Mouse (Mus musculus): ENCODE measurements at regions not wholly inside any gene's neighbourhood (a gene's known extent, or its start where the extent isn't known, plus 50 kb on each side); places are given as distances from the start of the nearest gene placed in this dataset.
"Not testable (repeated sequence)": the region's sequence is repeated elsewhere in the genome, so short reads cannot be mapped to it uniquely, and the experiment has no call there.

GRCm38 (mm10) chr1:149069570-149069969 is 891.5 kb downstream of the Pla2g4a start:
- no peak overlapping the region for H3K27ac ChIP-seq (ENCODE audit: insufficient read depth, low read depth)
- in situ Hi-C loops (cut with MboI; ENCODE audit: low pct_ligation_motif_present, low pct_unique_long_range_greater_than_20kb, low sequenced_read_pairs) (no loop called here), dilution Hi-C loops (cut with MboI; ENCODE audit: extremely low pct_ligation_motif_present, extremely low pct_unique_long_range_greater_than_20kb, low sequenced_read_pairs) (no loop called here)

GRCm38 (mm10) chr1:149063011-149063410 is 898.1 kb downstream of the Pla2g4a start:
- H3K9ac ChIP-seq (ENCODE audit: insufficient read depth, low read depth); H3K79me2 ChIP-seq (replicated peaks; ENCODE audit: control insufficient read depth, extremely low read depth, insufficient read depth, poor library complexity, severe bottlenecking); H3K36me3 ChIP-seq (replicated peaks in 1 of 2; ENCODE audit: control insufficient read depth in 1 of 2, insufficient read depth in 1 of 2, low read length in 1 of 2); H3K4me2 ChIP-seq (ENCODE audit: insufficient read depth, low read depth, poor library complexity, severe bottlenecking); H3K4me3 ChIP-seq (replicated peaks in 1 of 3; ENCODE audit: low read depth in 2 of 3, low read length in 2 of 3, poor library complexity in 1 of 3); in situ Hi-C loops (cut with MboI; ENCODE audit: low pct_ligation_motif_present, low pct_unique_long_range_greater_than_20kb, low sequenced_read_pairs); dilution Hi-C loops (cut with MboI; ENCODE audit: extremely low pct_ligation_motif_present, extremely low pct_unique_long_range_greater_than_20kb, low sequenced_read_pairs); H3K27me3 ChIP-seq (replicated peaks); H3K27ac ChIP-seq (ENCODE audit: insufficient read depth, low read depth); DNase-seq (ENCODE audit: extremely low read depth); H3K4me1 ChIP-seq (ENCODE audit: control insufficient read depth in 1 of 2, insufficient read depth in 2 of 2): not testable (repeated sequence)
- H3K9me3 ChIP-seq (replicated peaks; ENCODE audit: low read length), result peaks cover 12% of the 10 kb centered on the region

More at GRCm38 (mm10) chr1:149069570-149069969, 891.5 kb downstream of the Pla2g4a start:
- Histone ChIP-seq H3K27me3 (replicated peaks) (no peaks in the 10 kb centered on the region), H3K4me1 (ENCODE audit: control insufficient read depth in 1 of 2, insufficient read depth in 2 of 2) (no peaks in the 10 kb centered on the region), H3K9me3 (replicated peaks; ENCODE audit: low read length) (peaks cover 19% of the 10 kb centered on the region), H3K9ac (ENCODE audit: insufficient read depth, low read depth) (no peak overlapping the region), H3K4me3 (replicated peaks in 1 of 3; ENCODE audit: low read depth in 2 of 3, low read length in 2 of 3, poor library complexity in 1 of 3) (no peak overlapping the region), H3K36me3 (replicated peaks in 1 of 2; ENCODE audit: control insufficient read depth in 1 of 2, insufficient read depth in 1 of 2, low read length in 1 of 2) (no peaks in the 10 kb centered on the region), H3K79me2 (replicated peaks; ENCODE audit: control insufficient read depth, extremely low read depth, insufficient read depth, poor library complexity, severe bottlenecking) (no peaks in the 10 kb centered on the region), H3K4me2 (ENCODE audit: insufficient read depth, low read depth, poor library complexity, severe bottlenecking) (no peak overlapping the region)
- TF ChIP-seq HCFC1 (IDR thresholded peaks at IDR 0.05; ENCODE audit: low read depth, low read length) (no peak), BHLHE40 (IDR thresholded peaks at IDR 0.05; ENCODE audit: low read depth, low read length) (no peak), ZNF384 (IDR thresholded peaks at IDR 0.05; ENCODE audit: low read depth, low read length) (no peak), ETS1 (conservative IDR thresholded peaks at IDR 0.05; ENCODE audit: low read depth, low read length) (no peak), JUN (IDR thresholded peaks at IDR 0.05; ENCODE audit: insufficient read depth, low read depth, low read length) (no peak), GABPA (IDR thresholded peaks at IDR 0.05; ENCODE audit: insufficient replicate concordance, low read depth, low read length) (no peak), ELF1 (IDR thresholded peaks at IDR 0.05; ENCODE audit: low read depth, low read length) (no peak), ZC3H11A (IDR thresholded peaks at IDR 0.05; ENCODE audit: low read depth, low read length) (no peak), RAD21 (IDR thresholded peaks at IDR 0.05; ENCODE audit: low read depth, low read length) (no peak), TCF12 (IDR thresholded peaks at IDR 0.05; ENCODE audit: low read depth, low read length) (no peak), PAX5 (IDR thresholded peaks at IDR 0.05; ENCODE audit: low read length) (no peak)
- DNase-seq (ENCODE audit: extremely low read depth), result no peak

- Histone ChIP-seq H3K4me3 (replicated peaks in 1 of 3; ENCODE audit: low read depth in 2 of 3, low read length in 2 of 3, poor library complexity in 1 of 3) (no peak overlapping the region), H3K36me3 (replicated peaks in 1 of 2; ENCODE audit: control insufficient read depth in 1 of 2, insufficient read depth in 1 of 2, low read length in 1 of 2) (no peaks in the 10 kb centered on the region), H3K4me1 (ENCODE audit: control insufficient read depth in 1 of 2, insufficient read depth in 2 of 2) (no peaks in the 10 kb centered on the region), H3K27ac (ENCODE audit: insufficient read depth, low read depth) (no peak overlapping the region), H3K27me3 (replicated peaks) (no peaks in the 10 kb centered on the region), H3K9ac (ENCODE audit: insufficient read depth, low read depth) (no peak overlapping the region), H3K79me2 (replicated peaks; ENCODE audit: control insufficient read depth, extremely low read depth, insufficient read depth, poor library complexity, severe bottlenecking) (no peaks in the 10 kb centered on the region), H3K4me2 (ENCODE audit: insufficient read depth, low read depth, poor library complexity, severe bottlenecking) (no peak overlapping the region), H3K9me3 (replicated peaks; ENCODE audit: low read length) (peaks cover 33% of the 10 kb centered on the region)
- no peak for TF ChIP-seq MEF2A (IDR thresholded peaks at IDR 0.05; ENCODE audit: borderline replicate concordance, low read depth, low read length)
- TF ChIP-seq CHD2 (IDR thresholded peaks at IDR 0.05; ENCODE audit: low read length), result no peak
- TF ChIP-seq EP300 (IDR thresholded peaks at IDR 0.05; ENCODE audit: low read length), result no peak
- in situ Hi-C loops (cut with MboI; ENCODE audit: low pct_ligation_motif_present, low pct_unique_long_range_greater_than_20kb, low sequenced_read_pairs) (no loop called here), dilution Hi-C loops (cut with MboI; ENCODE audit: extremely low pct_ligation_motif_present, extremely low pct_unique_long_range_greater_than_20kb, low sequenced_read_pairs) (no loop called here)
- no peak for DNase-seq (ENCODE audit: extremely low read depth)
Observed at GRCm38 (mm10) chr1:149038188-149038967, 922.7 kb downstream of the Pla2g4a start.
